Mouse (Mus musculus): ENCODE measurements around the gene Zfp566. TPM values are rescaled to one million over a fixed set of nuclear protein-coding genes. Genes with fewer than 3 reads are reported as not detected.

The Zfp566 gene
- polyA plus RNA-seq, 1 experiment from 2014 or later: 15.9 TPM

DNA sequence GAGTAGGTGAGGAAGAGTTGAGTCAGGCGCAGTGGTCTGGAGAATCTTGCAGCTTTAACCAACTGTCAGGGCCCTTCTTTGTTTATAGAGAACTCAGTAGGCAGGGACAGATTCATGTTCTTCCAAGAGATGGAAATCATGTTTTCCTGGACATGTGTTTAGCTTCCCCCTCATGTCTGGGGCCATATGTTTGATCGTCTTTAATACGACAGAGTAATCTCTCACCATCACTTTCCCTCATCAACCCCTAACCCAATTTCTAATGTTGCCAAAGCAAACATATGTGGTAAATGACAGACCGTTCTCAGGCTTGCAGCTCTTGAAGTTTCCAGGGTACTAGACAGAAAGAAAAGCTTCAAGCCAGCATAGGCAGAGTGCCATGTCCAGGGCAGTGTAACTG lies 42.2 kb downstream of the Zfp566 start:
- no peaks in the 10 kb centered on the region for H3K9me3 ChIP-seq (replicated peaks)
- no peak overlapping the region for H3K9ac ChIP-seq
- no peaks in the 10 kb centered on the region for H3K27me3 ChIP-seq
- H3K4me3 ChIP-seq (replicated peaks): no peak overlapping the region
- H3K4me2 ChIP-seq: no peak overlapping the region
- WGBS: 84% methylated on average over 4 of the region's 4 CpGs
- no peak overlapping the region for H3K27ac ChIP-seq
- no peaks in the 10 kb centered on the region for H3K36me3 ChIP-seq
- ATAC-seq (replicated peaks; ENCODE audit: low FRiP score): no peak
- H3K4me1 ChIP-seq: peaks cover 19% of the 10 kb centered on the region

DNA sequence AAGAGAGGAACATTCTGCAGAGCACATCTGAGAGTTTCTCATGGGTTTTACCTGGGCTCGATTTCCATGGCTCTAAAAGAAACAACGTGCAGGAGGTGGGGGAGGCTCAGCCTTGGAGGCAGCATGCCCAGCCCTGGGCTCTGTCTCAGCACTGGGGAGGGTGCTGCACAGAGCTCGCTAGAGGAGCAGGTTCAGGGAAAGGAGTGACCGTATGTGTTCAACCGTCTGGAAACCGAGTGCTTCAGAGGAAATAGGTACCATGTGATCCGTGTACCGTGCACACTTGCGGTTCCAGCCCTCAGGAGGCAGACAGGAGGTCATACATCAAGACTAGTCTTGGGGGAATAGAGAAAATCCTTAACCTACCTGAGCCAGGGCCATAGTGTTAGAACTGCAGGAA lies 46.0 kb downstream of the Zfp566 start:
- H3K9ac ChIP-seq: no peak overlapping the region
- peak; percentile 90 for ATAC-seq (replicated peaks; ENCODE audit: low FRiP score)
- 26% methylated on average over 9 of the region's 9 CpGs for WGBS

DNA sequence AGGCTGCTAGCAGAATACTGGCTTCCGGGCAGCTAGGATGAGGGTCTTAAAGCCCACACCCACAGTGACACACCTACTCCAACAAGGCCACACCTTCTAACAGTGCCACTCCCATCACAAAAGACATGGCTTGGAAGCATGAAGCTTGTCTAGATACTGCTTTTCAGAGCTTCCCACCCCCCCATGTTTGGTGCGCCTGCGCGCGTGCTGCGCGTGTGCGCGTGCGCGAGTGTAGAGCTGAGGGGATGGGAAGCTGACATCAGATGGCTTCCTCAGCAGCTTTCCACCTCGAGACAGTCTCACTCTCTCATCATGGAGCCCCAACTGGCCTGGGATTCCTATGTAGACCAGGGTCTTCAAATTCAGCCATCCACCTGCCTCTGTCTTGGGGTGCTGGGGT lies 56.0 kb downstream of the Zfp566 start:
- Histone ChIP-seq H3K27ac (no peak overlapping the region), H3K9ac (no peak overlapping the region), H3K4me3 (replicated peaks) (no peak overlapping the region), H3K4me1 (no peaks in the 10 kb centered on the region), H3K36me3 (peaks cover 17% of the 10 kb centered on the region), H3K9me3 (replicated peaks) (no peaks in the 10 kb centered on the region), H3K4me2 (no peak overlapping the region), H3K27me3 (no peaks in the 10 kb centered on the region)
- no peak for ATAC-seq (replicated peaks; ENCODE audit: low FRiP score)
- 95% methylated on average over 12 of the region's 12 CpGs for WGBS

More for the DNA sequence above, 46.0 kb downstream of the Zfp566 start:
- Histone ChIP-seq H3K9me3 (replicated peaks) (no peaks in the 10 kb centered on the region), H3K27ac (no peak overlapping the region), H3K4me2 (0 out of 2 replicates have a peak overlapping the region, but pooled peaks have one; percentile 13), H3K27me3 (no peaks in the 10 kb centered on the region), H3K4me1 (peaks cover 5% of the 10 kb centered on the region), H3K4me3 (replicated peaks) (no peak overlapping the region), H3K36me3 (no peaks in the 10 kb centered on the region)

DNA sequence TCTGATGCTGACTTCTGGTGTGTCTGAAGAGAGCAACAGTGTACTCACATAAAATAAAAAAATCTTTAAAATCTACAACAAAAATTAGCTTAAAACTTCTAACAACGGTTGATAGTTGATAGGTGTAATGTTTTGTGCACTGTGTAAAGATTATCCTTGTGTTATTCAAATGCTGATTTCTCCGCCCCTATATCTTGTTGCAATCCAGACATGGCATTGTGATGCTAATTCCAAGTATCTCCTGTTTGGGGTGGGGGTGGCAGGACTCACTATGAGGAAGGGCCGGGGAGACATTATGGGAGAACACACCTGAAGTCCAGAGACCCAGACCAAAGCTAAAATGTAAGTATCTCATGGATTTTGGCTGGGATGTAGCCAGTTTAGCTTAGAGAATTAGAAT lies 58.9 kb downstream of the Zfp566 start:
- Histone ChIP-seq H3K4me3 (replicated peaks) (no peak overlapping the region), H3K4me1 (no peaks in the 10 kb centered on the region), H3K9ac (no peak overlapping the region), H3K9me3 (replicated peaks) (no peaks in the 10 kb centered on the region), H3K27me3 (no peaks in the 10 kb centered on the region), H3K4me2 (no peak overlapping the region), H3K36me3 (peaks cover 15% of the 10 kb centered on the region), H3K27ac (no peak overlapping the region)
- no peak for ATAC-seq (replicated peaks; ENCODE audit: low FRiP score)
- 87% methylated on average over 3 of the region's 3 CpGs for WGBS

DNA sequence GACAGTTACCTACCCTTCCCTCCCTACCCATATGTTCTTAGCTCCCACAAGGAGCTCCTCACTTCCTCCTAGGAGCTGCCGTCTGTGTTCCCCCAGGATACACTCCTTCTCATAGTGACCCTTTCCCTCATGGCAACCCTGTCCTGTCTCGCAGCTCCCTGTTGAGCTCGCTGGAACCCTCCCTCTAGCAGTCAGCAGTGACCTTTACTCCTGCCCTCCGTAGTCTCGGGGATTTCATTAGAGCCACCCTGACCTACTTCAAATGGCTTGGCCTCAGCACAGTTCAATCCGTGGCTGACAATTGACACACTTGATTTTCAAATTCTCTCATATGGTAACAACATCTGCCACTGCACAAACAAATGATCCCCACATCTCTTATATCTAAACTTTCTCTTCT lies 59.6 kb downstream of the Zfp566 start:
- H3K27me3 ChIP-seq: no peaks in the 10 kb centered on the region
- H3K36me3 ChIP-seq: peaks cover 21% of the 10 kb centered on the region
- 25% methylated on average over 6 of the region's 6 CpGs for WGBS
- no peaks in the 10 kb centered on the region for H3K4me1 ChIP-seq
- no peaks in the 10 kb centered on the region for H3K9me3 ChIP-seq (replicated peaks)
- no peak overlapping the region for H3K27ac ChIP-seq
- no peak for ATAC-seq (replicated peaks; ENCODE audit: low FRiP score)
- no peak overlapping the region for H3K9ac ChIP-seq
- no peak overlapping the region for H3K4me3 ChIP-seq (replicated peaks)
- no peak overlapping the region for H3K4me2 ChIP-seq

DNA sequence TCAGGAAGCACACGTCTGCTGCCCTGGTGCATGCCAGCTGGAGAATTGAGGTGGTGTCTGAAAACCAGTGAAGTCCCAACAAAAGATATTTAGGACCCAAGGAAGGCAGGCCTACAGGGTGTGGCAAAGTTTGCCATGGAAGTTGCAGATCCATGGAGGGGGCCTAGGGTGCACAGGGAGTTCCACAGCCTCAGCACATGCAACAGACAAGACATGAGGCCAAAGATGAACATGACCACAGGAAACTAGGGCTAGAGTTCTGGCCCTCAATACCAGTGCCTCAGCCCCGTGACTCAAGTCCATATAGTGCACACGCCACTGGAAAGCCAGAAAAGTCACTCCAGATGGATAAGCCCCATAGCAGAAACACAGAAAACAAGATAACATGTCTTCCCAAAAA lies 61.8 kb downstream of the Zfp566 start:
- Histone ChIP-seq H3K36me3 (peaks cover 41% of the 10 kb centered on the region), H3K27ac (no peak overlapping the region), H3K9me3 (replicated peaks) (no peaks in the 10 kb centered on the region), H3K4me3 (replicated peaks) (no peak overlapping the region), H3K4me2 (no peak overlapping the region), H3K4me1 (no peaks in the 10 kb centered on the region), H3K9ac (no peak overlapping the region), H3K27me3 (no peaks in the 10 kb centered on the region)
- WGBS: 88% methylated on average over 3 of the region's 3 CpGs
- ATAC-seq (replicated peaks; ENCODE audit: low FRiP score): no peak

Small RNA genes within 50 kb of the gene (microRNA-seq; reads per million reads assigned to microRNA genes)
- not detected for gene Gm23368

Other genes starting within 250 kb of the Zfp566 start
- 5.4 and 6.7 TPM in 2 replicates for gene Zfp940, start 236.9 kb downstream of the Zfp566 start, polyA plus RNA-seq (2015; fragmentation: Nextera tagmentation; extraction: Ambion mirVana)
- gene Zfp420, start 230.5 kb downstream of the Zfp566 start, polyA plus RNA-seq (2015; fragmentation: Nextera tagmentation; extraction: Ambion mirVana): 7.5 and 7.8 TPM in 2 replicates
- 9.5 and 10.8 TPM in 2 replicates for gene Zfp27, start 184.0 kb downstream of the Zfp566 start, polyA plus RNA-seq (2015; fragmentation: Nextera tagmentation; extraction: Ambion mirVana)
- gene Zfp383, start 182.3 kb downstream of the Zfp566 start, polyA plus RNA-seq (2015; fragmentation: Nextera tagmentation; extraction: Ambion mirVana): 5.2 and 5.8 TPM in 2 replicates
- gene Zfp74, start 136.4 kb downstream of the Zfp566 start, polyA plus RNA-seq (2015; fragmentation: Nextera tagmentation; extraction: Ambion mirVana): 12.0 and 12.2 TPM in 2 replicates
- gene Zfp568, start 106.6 kb downstream of the Zfp566 start, polyA plus RNA-seq (2015; fragmentation: Nextera tagmentation; extraction: Ambion mirVana): 17.7 and 19.5 TPM in 2 replicates
- gene Zfp14, start 39.1 kb downstream of the Zfp566 start, polyA plus RNA-seq (2015; fragmentation: Nextera tagmentation; extraction: Ambion mirVana): 3.0 and 4.0 TPM in 2 replicates
- 3.9 and 5.5 TPM in 2 replicates for gene Zfp82, start 17.6 kb downstream of the Zfp566 start, polyA plus RNA-seq (2015; fragmentation: Nextera tagmentation; extraction: Ambion mirVana)
- gene Gm26920, start 117 bp downstream of the Zfp566 start, polyA plus RNA-seq (2015; fragmentation: Nextera tagmentation; extraction: Ambion mirVana): 1.1 and 2.4 TPM in 2 replicates
- gene Zfp260, start 4.2 kb upstream of the Zfp566 start, polyA plus RNA-seq (2015; fragmentation: Nextera tagmentation; extraction: Ambion mirVana): 109 and 114 TPM in 2 replicates
- 8.6 and 8.7 TPM in 2 replicates for gene Zfp382, start 31.4 kb upstream of the Zfp566 start, polyA plus RNA-seq (2015; fragmentation: Nextera tagmentation; extraction: Ambion mirVana)
- 17.8 and 20.2 TPM in 2 replicates for gene Zfp146, start 79.2 kb upstream of the Zfp566 start, polyA plus RNA-seq (2015; fragmentation: Nextera tagmentation; extraction: Ambion mirVana)
- 11.1 and 11.7 TPM in 2 replicates for gene Cox7a1, start 93.6 kb upstream of the Zfp566 start, polyA plus RNA-seq (2015; fragmentation: Nextera tagmentation; extraction: Ambion mirVana)
- gene Capns1, start 108.3 kb upstream of the Zfp566 start, polyA plus RNA-seq (2015; fragmentation: Nextera tagmentation; extraction: Ambion mirVana): 90.8 and 98.8 TPM in 2 replicates
- gene Polr2i, start 141.4 kb upstream of the Zfp566 start, polyA plus RNA-seq (2015; fragmentation: Nextera tagmentation; extraction: Ambion mirVana): 148 and 152 TPM in 2 replicates
- gene Tbcb, start 141.7 kb upstream of the Zfp566 start, polyA plus RNA-seq (2015; fragmentation: Nextera tagmentation; extraction: Ambion mirVana): 174 and 190 TPM in 2 replicates
- gene Ovol3, start 145.2 kb upstream of the Zfp566 start, polyA plus RNA-seq (2015; fragmentation: Nextera tagmentation; extraction: Ambion mirVana): not detected in 2 replicates
- 0.59 and 0.61 TPM in 2 replicates for gene Thap8, start 189.6 kb upstream of the Zfp566 start, polyA plus RNA-seq (2015; fragmentation: Nextera tagmentation; extraction: Ambion mirVana)
- 8.6 and 9.9 TPM in 2 replicates for gene Wdr62, start 189.9 kb upstream of the Zfp566 start, polyA plus RNA-seq (2015; fragmentation: Nextera tagmentation; extraction: Ambion mirVana)
- 33.3 and 36.5 TPM in 2 replicates for gene Clip3, start 201.2 kb upstream of the Zfp566 start, polyA plus RNA-seq (2015; fragmentation: Nextera tagmentation; extraction: Ambion mirVana)
- gene Alkbh6, start 218.2 kb upstream of the Zfp566 start, polyA plus RNA-seq (2015; fragmentation: Nextera tagmentation; extraction: Ambion mirVana): 94.7 and 95.7 TPM in 2 replicates
- gene Syne4, start 224.3 kb upstream of the Zfp566 start, polyA plus RNA-seq (2015; fragmentation: Nextera tagmentation; extraction: Ambion mirVana): 88.2 and 97.7 TPM in 2 replicates
- 2.6 TPM in 1 of 2 replicates, not detected in the other for gene E130208F15Rik, start 231.2 kb upstream of the Zfp566 start, polyA plus RNA-seq (2015; fragmentation: Nextera tagmentation; extraction: Ambion mirVana)
- gene Sdhaf1, start 233.4 kb upstream of the Zfp566 start, polyA plus RNA-seq (2015; fragmentation: Nextera tagmentation; extraction: Ambion mirVana): 17.3 and 18.7 TPM in 2 replicates

Measured in kidney, embryonic 15.5 days (tissue).